Mouse (Mus musculus) cerebellum, postnatal 4 days (tissue): Measurements from ENCODE around the gene Gak.
A peak's percentile ranks its signal among the peaks of the same experiment; 100 is the strongest.
"Not testable (repeated sequence)": the region's sequence is repeated elsewhere in the genome, so short reads cannot be mapped to it uniquely, and the experiment has no call there.

Experiments
- DNase-seq, 2 experiments: peaks; one replicate each; pipeline ENCODE4 v3.0.0; 2022; ENCODE audit warnings: low spot score in 2 of 2, mixed read lengths in 1 of 2

Gene Gak

GRCm38 (mm10) chr5:108655891-108656650 lies 26.5 kb upstream of the Gak start:
- DNase-seq = no peak

- DNase-seq = no peak
These were observed 25.8 kb upstream of the Gak start for GRCm38 (mm10) chr5:108655381-108655780.

- DNase-seq = no peak
These were observed 25.0 kb upstream of the Gak start for GRCm38 (mm10) chr5:108654444-108654990.

- DNase-seq = no peak
These were observed 23.8 kb upstream of the Gak start for GRCm38 (mm10) chr5:108653341-108653740.

GRCm38 (mm10) chr5:108651823-108652222 lies 22.3 kb upstream of the Gak start:
- DNase-seq = peak in 1 of 2 experiments; percentile 58

- no peak for DNase-seq
These were observed 21.7 kb upstream of the Gak start for GRCm38 (mm10) chr5:108651136-108651720.

GRCm38 (mm10) chr5:108650341-108650740 lies 20.8 kb upstream of the Gak start:
- DNase-seq = no peak

GRCm38 (mm10) chr5:108648937-108649576 lies 19.5 kb upstream of the Gak start:
- no peak for DNase-seq

- no peak for DNase-seq
These were observed 18.4 kb upstream of the Gak start for GRCm38 (mm10) chr5:108647820-108648465.

GRCm38 (mm10) chr5:108647311-108647710 lies 17.8 kb upstream of the Gak start:
- DNase-seq = no peak

- DNase-seq = no peak
These were observed 16.7 kb upstream of the Gak start for GRCm38 (mm10) chr5:108646343-108646660.

GRCm38 (mm10) chr5:108645651-108646342 lies 16.2 kb upstream of the Gak start:
- peak in 1 of 2 experiments; percentile 58 for DNase-seq

GRCm38 (mm10) chr5:108643674-108644073 lies 14.1 kb upstream of the Gak start:
- DNase-seq = no peak

- DNase-seq = no peak
These were observed 6.6 kb upstream of the Gak start for GRCm38 (mm10) chr5:108636172-108636571.

GRCm38 (mm10) chr5:108634088-108634487 lies 4.5 kb upstream of the Gak start:
- not testable (repeated sequence) for DNase-seq

GRCm38 (mm10) chr5:108633676-108634075 lies 4.1 kb upstream of the Gak start:
- peak in 1 of 2 experiments; percentile 31 for DNase-seq

GRCm38 (mm10) chr5:108628891-108629633 lies 493 bp downstream of the Gak start:
- DNase-seq = no peak

GRCm38 (mm10) chr5:108626050-108626660 lies 3.4 kb downstream of the Gak start:
- no peak for DNase-seq

- no peak for DNase-seq
These were observed 7.7 kb downstream of the Gak start for GRCm38 (mm10) chr5:108621870-108622269.

- no peak for DNase-seq
These were observed 19.1 kb downstream of the Gak start for GRCm38 (mm10) chr5:108610426-108610825.
